Mouse (Mus musculus): Measurements from ENCODE around the gene Tmem174.

Gene Tmem174

GRCm38 (mm10) chr13:98632306-98632942 lies 4.8 kb downstream of the Tmem174 start:
- DNase-seq, result no peak

- no peak for DNase-seq
These were observed 5.9 kb downstream of the Tmem174 start for GRCm38 (mm10) chr13:98631105-98631838.

- DNase-seq, result no peak
These were observed 10.5 kb downstream of the Tmem174 start for GRCm38 (mm10) chr13:98626736-98627135.

- DNase-seq, result no peak
These were observed 12.7 kb downstream of the Tmem174 start for GRCm38 (mm10) chr13:98624506-98624905.

GRCm38 (mm10) chr13:98622881-98623549 lies 14.2 kb downstream of the Tmem174 start:
- DNase-seq, result no peak

- DNase-seq, result no peak
These were observed 19.7 kb downstream of the Tmem174 start for GRCm38 (mm10) chr13:98617429-98618067.

- DNase-seq, result no peak
These were observed 29.2 kb downstream of the Tmem174 start for GRCm38 (mm10) chr13:98607885-98608477.

GRCm38 (mm10) chr13:98603799-98604198 lies 33.4 kb downstream of the Tmem174 start:
- no peak for DNase-seq

- no peak for DNase-seq
These were observed 40.5 kb downstream of the Tmem174 start for GRCm38 (mm10) chr13:98596746-98597145.

GRCm38 (mm10) chr13:98594726-98595141 lies 42.5 kb downstream of the Tmem174 start:
- DNase-seq, result no peak

- no peak for DNase-seq
These were observed 43.2 kb downstream of the Tmem174 start for GRCm38 (mm10) chr13:98593938-98594539.

GRCm38 (mm10) chr13:98591406-98591805 lies 45.8 kb downstream of the Tmem174 start:
- DNase-seq, result no peak

GRCm38 (mm10) chr13:98590693-98591389 lies 46.4 kb downstream of the Tmem174 start:
- no peak for DNase-seq

- no peak for DNase-seq
These were observed 47.6 kb downstream of the Tmem174 start for GRCm38 (mm10) chr13:98589572-98589971.

- DNase-seq, result peak; percentile 37 to 43
These were observed 48.2 kb downstream of the Tmem174 start for GRCm38 (mm10) chr13:98588951-98589501.

GRCm38 (mm10) chr13:98588480-98588879 lies 48.7 kb downstream of the Tmem174 start:
- no peak for DNase-seq

GRCm38 (mm10) chr13:98587639-98588038 lies 49.6 kb downstream of the Tmem174 start:
- no peak for DNase-seq

GRCm38 (mm10) chr13:98586817-98587575 lies 50.2 kb downstream of the Tmem174 start:
- no peak for DNase-seq
